Mouse (Mus musculus) embryonic facial prominence, embryonic 11.5 days (tissue): ENCODE measurements around the gene Herc3. TPM values are rescaled to one million over a fixed set of nuclear protein-coding genes. Genes with fewer than 3 reads are reported as not detected.

Experiments used
- ATAC-seq: fragments of 200-750 bp; cut with Nextera tagmentation; replicated peaks from 2 replicates; pipeline ENCODE4 v1.8.0; 2017; ENCODE audit warnings: low read depth; ENCODE audit not compliant: insufficient number of reproducible peaks, low FRiP score, low TSS enrichment
- DNase-seq: peaks from one replicate; pipeline ENCODE4 v3.0.0-alpha.2; 2015; ENCODE audit warnings: low spot score
- H3K27ac ChIP-seq: fragments of 300-500 bp; sonication (generic); replicated peaks from 2 replicates; pipeline ENCODE4 v1.5.1; 2014; ENCODE audit warnings: mild to moderate bottlenecking, low read depth, low read length, control low read depth
- H3K27me3 ChIP-seq: fragments of 300-500 bp; sonication (generic); 2 replicates; pipeline ENCODE4 v1.6.1; 2014; ENCODE audit warnings: mild to moderate bottlenecking, low read length, moderate library complexity, mixed read lengths; ENCODE audit not compliant: control insufficient read depth, insufficient read depth
- H3K36me3 ChIP-seq: fragments of 300-500 bp; sonication (generic); replicated peaks from 2 replicates; pipeline ENCODE4 v1.6.1; 2014; ENCODE audit warnings: low read depth, mild to moderate bottlenecking, low read length, moderate library complexity, mixed read lengths; ENCODE audit not compliant: control insufficient read depth, insufficient read depth
- H3K4me1 ChIP-seq: fragments of 300-500 bp; sonication (generic); 2 replicates; pipeline ENCODE4 v1.6.1; 2014; ENCODE audit warnings: low read length, mixed read lengths; ENCODE audit not compliant: control insufficient read depth, insufficient read depth
- H3K4me2 ChIP-seq: fragments of 300-500 bp; sonication (generic); 2 replicates; pipeline ENCODE4 v1.6.1; 2014; ENCODE audit warnings: low read depth, mild to moderate bottlenecking, control low read depth, low read length, moderate library complexity
- H3K4me3 ChIP-seq: fragments of 300-500 bp; sonication (generic); 2 replicates; pipeline ENCODE4 v1.5.1; 2014; ENCODE audit warnings: low read depth, low read length, control low read depth
- H3K9ac ChIP-seq: fragments of 300-500 bp; sonication (generic); replicated peaks from 2 replicates; pipeline ENCODE4 v1.6.1; 2014; ENCODE audit warnings: mild to moderate bottlenecking, control low read depth, low read length
- H3K9me3 ChIP-seq: fragments of 300-500 bp; sonication (generic); replicated peaks from 2 replicates; pipeline ENCODE4 v1.6.1; 2016; ENCODE audit warnings: mild to moderate bottlenecking, low read length, inconsistent platforms, mixed read lengths; ENCODE audit not compliant: control insufficient read depth
- WGBS: fragments of 180-500 bp; shearing (Covaris S2); extraction: QIAGEN DNeasy Blood & Tissue Kit; methylation state at CpG from one replicate; pipeline ENCODE4 v1.1.7; 2014; 5-methylcytosine and 5-hydroxymethylcytosine counted together
- polyA plus RNA-seq: library from polyadenylated mRNA; unstranded; fragments of >200 nt; fragmentation: Nextera tagmentation; extraction: Ambion mirVana; gene quantifications from 2 replicates; pipeline ENCODE4 v1.2.1, GENCODE M21; 2014

Gene Herc3
- polyA plus RNA-seq, 1 experiment from 2014 or later: 9.6 TPM

DNA sequence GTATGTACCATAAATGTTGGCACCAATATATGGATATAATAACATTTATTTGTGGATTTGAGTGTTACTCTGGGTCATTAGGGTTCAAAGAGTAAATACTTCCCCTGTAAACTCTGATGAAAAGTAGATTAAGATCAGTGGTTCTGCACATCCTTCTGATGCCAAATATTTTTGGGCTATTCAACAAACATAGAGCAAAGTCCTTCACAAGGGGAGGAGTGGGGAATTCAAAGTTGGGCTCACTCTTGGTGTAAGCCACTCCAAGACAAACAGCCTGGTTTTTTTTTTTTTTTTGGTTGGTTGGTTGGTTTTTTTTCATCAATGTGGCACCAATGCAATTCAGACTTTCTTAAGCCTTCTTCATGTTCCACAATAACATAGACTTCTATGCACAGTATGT lies 106.5 kb downstream of the Herc3 start:
- DNase-seq (no peak), ATAC-seq (no peak)
- Histone ChIP-seq H3K4me2 (no peak overlapping the region), H3K27me3 (no peaks in the 10 kb centered on the region), H3K9ac (no peak overlapping the region), H3K36me3 (no peaks in the 10 kb centered on the region), H3K27ac (no peak overlapping the region), H3K4me1 (no peaks in the 10 kb centered on the region), H3K9me3 (no peaks in the 10 kb centered on the region), H3K4me3 (no peak overlapping the region)

- H3K9me3 ChIP-seq: no peaks in the 10 kb centered on the region
- no peaks in the 10 kb centered on the region for H3K27me3 ChIP-seq
- H3K9ac ChIP-seq: no peak overlapping the region
- H3K4me3 ChIP-seq: no peak overlapping the region
- H3K4me2 ChIP-seq: no peak overlapping the region
- DNase-seq (no peak), ATAC-seq (no peak)
- 95% methylated on average over 2 of the region's 2 CpGs for WGBS
- no peak overlapping the region for H3K27ac ChIP-seq
- H3K36me3 ChIP-seq: no peaks in the 10 kb centered on the region
- H3K4me1 ChIP-seq: no peaks in the 10 kb centered on the region
Measured at GRCm38 (mm10) chr6:58942276-58942675, 111.0 kb downstream of the Herc3 start.

- no peaks in the 10 kb centered on the region for H3K9me3 ChIP-seq
- H3K36me3 ChIP-seq: no peaks in the 10 kb centered on the region
- no peak overlapping the region for H3K9ac ChIP-seq
- WGBS: 98% methylated on average over 3 of the region's 3 CpGs
- H3K4me2 ChIP-seq: no peak overlapping the region
- H3K27ac ChIP-seq: no peak overlapping the region
- DNase-seq (no peak), ATAC-seq (no peak)
- H3K4me3 ChIP-seq: no peak overlapping the region
- no peaks in the 10 kb centered on the region for H3K27me3 ChIP-seq
- no peaks in the 10 kb centered on the region for H3K4me1 ChIP-seq
Measured at GRCm38 (mm10) chr6:58943958-58944357, 112.7 kb downstream of the Herc3 start.

DNA sequence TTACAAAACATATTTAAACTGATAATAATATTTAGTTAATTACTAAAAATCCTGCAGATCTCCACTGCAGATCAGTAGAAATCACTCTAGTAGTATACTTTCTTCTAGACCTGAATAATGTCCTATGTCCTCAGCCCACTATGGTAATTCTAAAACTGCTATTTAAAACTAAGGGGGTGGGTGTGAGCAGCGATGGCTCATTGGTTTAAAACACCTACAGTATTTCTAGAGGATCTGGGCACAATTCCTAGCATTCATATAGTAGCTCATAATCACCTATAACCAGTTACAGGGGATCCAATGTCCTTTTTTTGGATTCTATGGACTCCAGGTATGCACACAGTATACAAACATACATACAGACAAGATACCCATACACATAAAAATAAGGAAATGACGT lies 115.0 kb downstream of the Herc3 start:
- Histone ChIP-seq H3K4me2 (no peak overlapping the region), H3K27me3 (no peaks in the 10 kb centered on the region), H3K9me3 (no peaks in the 10 kb centered on the region), H3K4me1 (no peaks in the 10 kb centered on the region), H3K9ac (no peak overlapping the region), H3K27ac (no peak overlapping the region), H3K4me3 (no peak overlapping the region), H3K36me3 (no peaks in the 10 kb centered on the region)
- 70% methylated on average over 2 of the region's 2 CpGs for WGBS
- DNase-seq: no peak
- no peak for ATAC-seq

DNA sequence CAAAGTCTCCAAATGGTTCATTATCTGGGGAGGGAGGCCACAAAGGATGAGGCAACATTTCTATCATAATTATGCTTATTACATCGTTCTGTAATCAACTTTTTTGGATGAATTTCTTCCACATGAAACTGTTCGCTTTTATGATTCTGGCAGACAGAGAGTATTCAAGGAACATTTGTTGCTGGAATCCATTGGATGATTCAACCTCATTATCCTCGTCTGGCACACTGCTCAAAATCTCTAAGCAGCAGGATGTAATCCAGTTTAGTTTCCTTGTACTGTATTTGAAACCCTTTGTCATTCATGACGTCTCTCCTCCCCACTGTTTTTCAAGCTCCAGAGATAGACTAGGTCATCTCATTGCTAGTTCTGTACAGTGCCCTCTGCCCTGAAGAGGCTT lies 115.6 kb downstream of the Herc3 start:
- no peaks in the 10 kb centered on the region for H3K9me3 ChIP-seq
- H3K27me3 ChIP-seq: no peaks in the 10 kb centered on the region
- no peaks in the 10 kb centered on the region for H3K36me3 ChIP-seq
- no peak overlapping the region for H3K9ac ChIP-seq
- whole genome bisulfite sequencing: 75% methylated on average over 4 of the region's 4 CpGs
- DNase-seq (no peak), ATAC-seq (no peak)
- H3K4me3 ChIP-seq: no peak overlapping the region
- no peak overlapping the region for H3K27ac ChIP-seq
- H3K4me1 ChIP-seq: no peaks in the 10 kb centered on the region
- no peak overlapping the region for H3K4me2 ChIP-seq

DNA sequence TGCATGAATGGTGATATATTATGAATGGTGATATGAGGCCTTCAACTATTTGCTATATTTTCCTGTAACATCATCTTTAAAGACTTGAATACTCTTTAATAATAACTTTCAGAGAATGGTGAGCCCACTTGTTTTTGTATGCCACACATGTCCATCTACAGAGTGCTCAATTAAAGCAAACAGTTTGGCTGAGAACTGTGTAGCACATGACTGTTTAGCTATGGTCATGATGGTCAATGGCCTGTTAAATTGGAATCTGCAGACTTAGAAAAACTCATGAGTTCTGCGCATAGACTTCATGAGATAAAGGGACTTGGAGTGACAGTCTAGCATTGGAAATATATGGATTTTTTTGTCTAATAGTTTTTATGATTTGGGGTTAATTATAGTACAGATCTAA lies 119.1 kb downstream of the Herc3 start:
- H3K4me1 ChIP-seq: no peaks in the 10 kb centered on the region

DNA sequence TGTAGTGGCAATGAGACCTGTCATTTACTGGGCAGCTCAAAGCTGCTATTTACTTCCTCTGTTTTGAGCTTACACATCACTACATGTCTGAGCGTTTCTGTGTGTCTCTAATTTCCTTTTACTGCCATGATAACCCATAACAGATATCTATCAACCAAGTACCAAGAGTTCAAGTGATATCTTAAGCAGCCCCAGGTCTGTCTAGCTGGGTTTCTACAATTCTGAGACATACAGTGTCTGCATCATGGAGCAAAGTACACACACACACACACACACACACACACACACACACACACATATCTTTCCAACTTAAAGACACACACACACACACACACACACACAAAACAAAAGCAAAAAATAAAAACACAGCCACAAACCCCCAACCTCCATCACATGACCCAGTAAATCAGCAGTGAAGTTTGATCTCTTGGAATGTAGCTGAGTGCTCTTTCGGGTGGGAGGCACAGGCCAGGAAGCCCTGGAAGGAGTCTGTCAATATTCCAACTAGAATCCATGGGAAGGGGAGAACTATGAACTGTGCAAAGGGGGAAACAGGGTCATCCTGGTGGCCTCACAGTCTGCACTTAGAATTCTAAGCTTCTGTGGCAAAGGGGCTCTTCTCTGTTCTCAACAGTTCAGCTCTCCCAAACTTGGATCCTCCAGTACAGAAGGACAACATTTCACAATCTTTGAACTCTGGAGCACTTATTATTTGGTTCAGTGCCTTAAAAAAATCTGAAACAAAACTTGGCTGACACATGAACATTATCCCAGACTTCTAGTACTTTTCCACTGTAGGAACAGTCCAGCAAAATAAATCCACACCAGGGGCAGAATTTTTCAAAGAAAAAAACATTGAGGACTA lies 120.1 kb downstream of the Herc3 start:
- Histone ChIP-seq H3K27me3 (no peaks in the 10 kb centered on the region), H3K9ac (no peak overlapping the region), H3K27ac (no peak overlapping the region), H3K4me2 (no peak overlapping the region), H3K9me3 (no peaks in the 10 kb centered on the region), H3K4me3 (no peak overlapping the region), H3K36me3 (no peaks in the 10 kb centered on the region), H3K4me1 (no peaks in the 10 kb centered on the region)
- WGBS: 60% methylated on average over 2 of the region's 2 CpGs
- ATAC-seq: no peak
- DNase-seq: no peak

More for the DNA sequence above, 119.1 kb downstream of the Herc3 start:
- DNase-seq (no peak), ATAC-seq (no peak)
- H3K36me3 ChIP-seq: no peaks in the 10 kb centered on the region
- 96% methylated on average over 1 of the region's 1 CpGs for WGBS
- no peaks in the 10 kb centered on the region for H3K9me3 ChIP-seq
- H3K4me3 ChIP-seq: no peak overlapping the region
- H3K27ac ChIP-seq: no peak overlapping the region
- no peaks in the 10 kb centered on the region for H3K27me3 ChIP-seq
- no peak overlapping the region for H3K9ac ChIP-seq
- H3K4me2 ChIP-seq: no peak overlapping the region

- no peak overlapping the region for H3K4me2 ChIP-seq
- H3K27me3 ChIP-seq: no peaks in the 10 kb centered on the region
- 87% methylated on average over 2 of the region's 2 CpGs for WGBS
- no peak for ATAC-seq
- H3K4me1 ChIP-seq: no peaks in the 10 kb centered on the region
- no peak overlapping the region for H3K4me3 ChIP-seq
- no peak overlapping the region for H3K9ac ChIP-seq
- no peaks in the 10 kb centered on the region for H3K9me3 ChIP-seq
- no peaks in the 10 kb centered on the region for H3K36me3 ChIP-seq
- DNase-seq: no peak
- no peak overlapping the region for H3K27ac ChIP-seq
Measured at GRCm38 (mm10) chr6:58960523-58960922, 129.3 kb downstream of the Herc3 start.
